Mouse (Mus musculus): ENCODE measurements around the gene Gapdhs.

Gapdhs gene

DNA sequence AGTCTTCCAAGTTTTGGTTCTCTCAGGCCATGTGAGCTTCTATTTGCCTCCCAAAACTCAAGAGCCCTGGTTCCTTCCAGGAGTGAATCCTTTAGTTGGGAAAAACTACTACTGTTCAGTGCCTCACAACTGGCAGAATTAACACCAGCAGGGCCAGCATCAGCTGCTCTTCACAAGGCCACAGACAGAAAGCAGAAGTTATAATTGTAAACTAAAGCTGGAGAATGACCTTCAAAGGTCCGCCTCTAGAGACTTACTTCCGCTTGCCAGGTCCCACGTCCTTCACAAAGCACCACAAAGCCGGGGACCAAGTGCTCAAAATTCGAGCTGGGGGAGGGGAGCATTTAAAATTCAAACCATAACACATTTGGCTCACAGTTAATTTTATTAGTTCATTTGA lies 45.4 kb downstream of the Gapdhs start:
- in situ Hi-C loops (cut with MboI; ENCODE audit: unreplicated experiment in 2 of 2) = no loop called here

DNA sequence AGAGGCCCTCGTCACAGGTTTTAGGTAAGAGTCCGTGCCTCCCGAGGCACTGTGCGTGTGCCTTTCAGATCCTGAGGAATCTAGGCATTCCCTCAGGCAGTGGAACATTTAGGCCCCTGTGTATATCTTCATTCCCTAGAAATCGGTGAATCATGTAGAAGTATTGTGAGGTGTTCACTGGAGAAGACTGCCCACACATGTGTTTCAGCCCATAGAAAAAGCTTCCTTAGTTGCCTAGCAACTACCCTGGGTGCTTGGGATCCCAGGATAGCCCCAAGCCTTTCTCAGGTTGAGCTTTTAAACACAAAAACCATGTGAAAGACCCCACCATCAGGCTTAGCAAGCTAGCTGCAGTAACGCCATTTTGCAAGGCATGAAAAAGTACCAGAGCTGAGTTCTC lies 55.2 kb downstream of the Gapdhs start:
- in situ Hi-C loops (cut with MboI; ENCODE audit: unreplicated experiment in 2 of 2) = no loop called here

DNA sequence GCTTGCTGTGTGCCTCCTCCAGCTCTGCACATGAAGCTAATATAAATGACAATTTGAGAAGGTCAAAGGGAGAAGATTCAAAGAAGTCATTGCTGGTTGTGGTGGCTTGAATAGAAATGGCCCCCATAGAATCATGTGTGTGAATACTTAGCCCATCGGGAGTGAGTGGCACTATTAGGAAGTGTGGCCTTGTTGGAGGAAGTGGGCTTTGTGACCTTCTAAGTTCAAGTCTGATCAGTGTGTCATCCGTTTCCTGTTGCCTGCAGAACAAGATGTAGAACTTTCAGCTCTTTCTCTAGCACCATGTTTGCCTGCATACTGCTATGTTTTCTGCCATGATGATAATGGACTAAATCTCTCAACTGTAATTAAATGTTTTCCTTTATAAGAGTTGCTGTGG lies 60.1 kb downstream of the Gapdhs start:
- in situ Hi-C loops (cut with MboI; ENCODE audit: unreplicated experiment in 2 of 2) = no loop called here

DNA sequence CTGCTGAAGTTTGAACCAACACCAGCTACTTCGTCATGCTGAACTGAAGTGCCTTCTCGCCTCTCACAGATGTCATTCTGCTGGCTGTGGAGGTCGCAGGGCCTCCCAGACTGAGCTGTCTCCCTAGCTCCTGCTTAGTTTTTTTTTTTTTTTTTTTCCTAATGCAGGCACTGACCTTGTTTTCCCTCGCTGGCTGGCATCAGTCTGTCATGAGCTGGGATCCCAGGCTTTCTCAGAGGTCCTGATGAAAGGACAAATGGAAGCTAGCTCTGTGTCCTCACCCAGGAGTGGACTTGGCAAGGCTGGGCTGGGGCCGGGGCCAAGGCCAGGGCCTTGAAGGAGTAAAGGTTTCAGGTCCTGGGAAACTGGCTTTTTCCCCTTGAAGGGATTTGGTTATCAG lies 61.6 kb downstream of the Gapdhs start:
- in situ Hi-C loops (cut with MboI; ENCODE audit: unreplicated experiment in 2 of 2) = no loop called here

All from v-Abl transformed pro-B cells (cell line).